Mouse (Mus musculus) neutrophil, adult 5-6 weeks (primary cell): ENCODE measurements around the gene A630001G21Rik. TPM values are rescaled to one million over a fixed set of nuclear protein-coding genes. Genes with fewer than 3 reads are reported as not detected.
A peak's percentile ranks its signal among the peaks of the same experiment; 100 is the strongest.

Source experiments
- ATAC-seq: fragments of 151-379, 151-347 bp; 2 replicates; pipeline ENCODE4 v1.8.0; 2017; ENCODE audit warnings: mild to moderate bottlenecking, moderate TSS enrichment; ENCODE audit not compliant: insufficient number of reproducible peaks, poor library complexity, low FRiP score, severe bottlenecking; ENCODE audit errors: extremely low read depth
- total RNA-seq: library from RNA; stranded (forward); fragments of 200-1000 nt; gene quantifications from 2 replicates; pipeline ENCODE4 v1.2.3, GENCODE M21; 2017

Gene A630001G21Rik
- total RNA-seq, 1 experiment from 2014 or later = 158 TPM

DNA sequence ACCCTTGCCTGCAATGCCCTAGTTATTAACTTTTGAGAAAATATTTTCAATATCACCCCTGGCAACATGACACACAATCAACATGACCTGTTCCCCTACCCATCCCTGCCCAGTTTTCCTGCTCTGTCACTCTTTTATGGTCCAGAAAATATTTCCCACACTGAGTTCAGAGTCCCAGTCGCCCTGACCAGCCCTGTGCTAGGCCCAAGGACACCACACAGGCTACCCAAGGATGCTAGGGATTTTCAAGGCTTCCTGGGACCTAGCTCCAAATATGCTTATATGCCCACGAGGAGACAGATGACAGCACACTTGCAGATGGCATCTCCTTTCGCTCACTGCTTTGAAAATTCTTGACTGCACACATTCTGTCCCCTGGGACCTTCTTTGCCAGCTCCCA lies 569 bp upstream of the A630001G21Rik start:
- ATAC-seq = no peak

DNA sequence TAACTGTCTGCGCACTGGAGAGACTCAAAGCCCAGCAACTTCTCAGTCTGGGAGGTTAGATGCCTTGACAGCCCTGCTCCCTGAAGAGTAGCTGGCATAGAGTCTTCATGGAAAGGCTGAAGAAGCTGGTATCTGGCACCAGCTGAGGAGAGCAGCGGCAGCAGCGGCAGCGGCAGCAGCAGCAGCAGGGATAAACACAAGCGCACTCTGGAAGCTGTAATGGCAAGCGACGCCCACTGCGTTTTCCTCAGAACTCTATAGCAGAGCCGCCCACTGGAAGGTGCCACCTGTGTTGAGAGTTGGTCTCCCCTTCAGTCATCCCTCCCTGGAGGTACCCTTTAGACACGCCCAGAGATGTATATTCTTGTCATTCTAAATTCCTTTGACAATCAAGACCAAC lies 2.3 kb downstream of the A630001G21Rik start:
- ATAC-seq = no peak

DNA sequence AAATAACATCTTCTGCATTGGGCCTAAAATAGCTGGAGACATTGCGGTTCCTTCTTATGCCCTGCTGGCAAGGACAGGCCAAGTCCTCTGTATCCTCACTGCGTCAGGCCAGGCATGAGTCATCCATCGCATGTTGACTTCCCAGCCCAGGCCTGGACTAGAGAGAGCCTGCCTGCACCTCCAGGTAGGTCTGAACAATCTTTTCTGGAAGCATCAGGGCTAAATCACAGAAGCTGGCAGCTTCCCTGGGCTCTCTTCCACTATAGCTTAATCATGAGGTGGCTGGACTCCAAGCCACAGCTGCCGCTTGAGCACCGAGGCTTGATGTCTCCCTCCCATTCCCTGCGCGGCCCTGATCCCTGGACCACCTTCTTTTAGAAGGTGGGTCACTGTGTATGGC lies 3.3 kb downstream of the A630001G21Rik start:
- ATAC-seq = no peak

DNA sequence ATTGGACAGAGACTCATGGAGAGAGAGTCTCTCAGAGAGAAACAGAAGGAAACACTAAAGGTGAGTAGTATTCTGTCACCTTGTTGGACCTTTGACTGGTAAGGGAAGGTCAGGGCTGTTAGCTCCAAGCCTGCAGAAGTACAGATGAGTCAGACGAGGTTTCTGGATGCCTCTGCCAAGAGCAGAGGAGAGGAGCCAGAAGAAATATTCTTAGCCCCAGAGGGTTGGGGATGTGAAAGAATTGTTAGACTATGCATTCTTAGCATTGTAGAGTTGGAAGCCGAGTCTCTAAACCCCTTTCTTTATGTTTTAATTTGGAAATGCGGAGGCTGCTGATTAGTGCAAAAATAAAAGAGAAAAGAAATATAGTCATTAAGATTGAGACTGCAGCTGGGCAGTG lies 6.5 kb downstream of the A630001G21Rik start:
- no peak for ATAC-seq

DNA sequence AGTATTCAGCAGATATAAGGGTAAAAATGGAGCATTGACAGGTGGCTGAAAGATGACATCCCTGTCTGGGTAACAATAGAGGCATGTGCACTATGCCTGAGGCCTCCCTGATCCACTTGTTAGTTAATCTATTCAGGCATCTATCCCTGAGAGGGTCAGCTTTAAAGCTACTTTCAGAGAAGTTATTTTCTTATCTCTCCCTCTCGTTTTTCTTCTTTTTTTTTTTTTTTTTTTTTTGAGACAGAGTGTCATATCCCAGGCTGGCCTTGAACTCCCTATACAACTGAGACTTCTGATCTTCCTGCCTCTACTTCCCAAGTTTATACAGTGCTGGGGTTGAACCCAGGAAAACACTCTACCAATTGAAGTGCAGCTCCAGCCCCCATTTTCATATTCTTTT lies 10.7 kb downstream of the A630001G21Rik start:
- ATAC-seq = no peak

DNA sequence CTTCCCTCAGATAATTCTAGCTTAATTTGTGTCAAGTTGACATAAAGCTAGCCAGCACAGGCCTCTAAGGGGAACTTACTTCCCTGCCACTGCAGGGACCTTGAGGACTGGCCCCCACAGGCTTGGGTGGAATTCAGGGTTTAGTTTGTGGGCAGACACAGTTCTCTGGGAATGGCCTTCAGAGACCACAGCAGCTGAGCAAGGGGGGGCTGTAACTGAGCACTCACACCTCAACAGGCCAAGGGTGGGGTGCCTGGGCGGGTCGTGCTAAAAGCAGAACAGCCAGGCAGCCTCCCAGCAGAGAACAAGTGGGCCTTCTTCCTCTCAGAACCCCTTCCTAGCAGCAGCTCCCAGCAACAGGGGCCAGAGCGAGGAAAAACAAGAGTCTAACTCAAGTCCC lies 12.3 kb downstream of the A630001G21Rik start:
- ATAC-seq = no peak

DNA sequence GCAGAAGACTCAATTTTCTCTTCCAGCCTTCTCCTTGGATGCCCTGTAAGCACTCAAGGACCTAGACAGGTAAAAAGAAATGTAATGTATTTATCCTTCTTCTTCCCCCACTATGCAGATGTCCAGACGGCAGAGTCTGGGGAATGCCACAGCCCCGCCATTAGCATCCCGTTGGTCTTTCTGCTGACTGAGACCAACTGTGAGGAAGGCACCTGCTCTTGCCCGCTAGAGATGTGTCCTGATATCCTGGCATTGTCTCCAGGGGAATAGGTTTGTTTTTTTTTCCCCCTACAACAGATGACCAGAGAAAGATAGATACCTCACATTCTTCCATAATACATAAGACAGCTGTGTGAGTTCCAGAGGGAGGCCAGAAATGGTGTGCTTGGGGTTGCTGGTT lies 14.2 kb downstream of the A630001G21Rik start:
- no peak for ATAC-seq

DNA sequence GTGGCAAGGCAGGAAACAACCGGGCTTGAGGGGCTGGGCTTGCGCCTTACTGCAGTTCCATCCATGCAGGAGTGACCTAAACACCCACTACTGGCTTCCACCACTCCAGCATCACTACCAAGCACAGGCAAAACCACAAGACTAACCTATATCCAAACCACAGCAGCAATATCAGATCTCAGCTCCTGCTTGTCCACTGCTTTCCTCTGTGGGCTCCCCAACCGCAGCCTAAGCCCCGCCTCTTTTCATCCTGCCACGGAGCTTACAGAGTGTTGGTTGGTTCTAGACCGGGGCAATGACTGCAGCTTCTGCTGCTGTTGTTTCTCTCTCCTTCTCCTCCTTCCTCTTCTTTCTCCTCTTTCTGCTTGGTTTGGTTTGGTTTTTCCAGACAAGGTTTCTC lies 15.1 kb downstream of the A630001G21Rik start:
- no peak for ATAC-seq

DNA sequence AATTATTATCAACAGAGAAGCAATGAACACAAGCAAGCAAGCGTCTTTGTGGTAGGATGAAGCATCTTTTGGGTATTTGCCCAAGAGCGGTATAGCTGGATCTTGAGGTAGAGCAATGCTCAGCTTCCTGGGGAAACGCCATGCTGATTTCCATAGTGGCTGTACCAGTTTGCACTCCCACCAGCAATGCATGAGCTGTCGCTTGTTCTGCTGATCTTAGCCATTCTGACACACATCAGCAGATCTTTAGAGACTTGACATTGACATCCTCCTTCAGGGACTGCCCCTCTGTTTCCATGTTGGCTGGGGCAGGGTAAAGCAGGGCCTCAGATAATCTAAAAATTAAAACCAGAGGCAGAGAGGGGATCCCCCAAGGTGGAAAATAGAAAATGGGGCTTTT lies 16.8 kb downstream of the A630001G21Rik start:
- no peak for ATAC-seq

DNA sequence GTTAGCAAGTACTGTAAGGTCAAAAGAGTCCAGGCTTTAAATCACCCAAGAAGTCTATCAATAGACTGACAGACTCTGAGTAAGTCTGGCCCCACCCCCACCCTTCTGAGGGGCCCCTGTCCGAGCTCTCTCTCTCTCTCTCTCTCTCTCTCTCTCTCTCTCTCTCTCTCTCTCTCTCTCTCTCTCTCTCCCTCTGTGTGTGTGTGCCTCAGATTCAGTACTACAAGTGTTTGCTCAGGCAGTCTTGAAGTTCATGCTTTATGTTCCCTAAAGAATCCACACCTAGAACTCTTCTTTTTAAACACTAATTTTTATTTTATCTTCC lies 19.5 kb downstream of the A630001G21Rik start:
- ATAC-seq = no peak

DNA sequence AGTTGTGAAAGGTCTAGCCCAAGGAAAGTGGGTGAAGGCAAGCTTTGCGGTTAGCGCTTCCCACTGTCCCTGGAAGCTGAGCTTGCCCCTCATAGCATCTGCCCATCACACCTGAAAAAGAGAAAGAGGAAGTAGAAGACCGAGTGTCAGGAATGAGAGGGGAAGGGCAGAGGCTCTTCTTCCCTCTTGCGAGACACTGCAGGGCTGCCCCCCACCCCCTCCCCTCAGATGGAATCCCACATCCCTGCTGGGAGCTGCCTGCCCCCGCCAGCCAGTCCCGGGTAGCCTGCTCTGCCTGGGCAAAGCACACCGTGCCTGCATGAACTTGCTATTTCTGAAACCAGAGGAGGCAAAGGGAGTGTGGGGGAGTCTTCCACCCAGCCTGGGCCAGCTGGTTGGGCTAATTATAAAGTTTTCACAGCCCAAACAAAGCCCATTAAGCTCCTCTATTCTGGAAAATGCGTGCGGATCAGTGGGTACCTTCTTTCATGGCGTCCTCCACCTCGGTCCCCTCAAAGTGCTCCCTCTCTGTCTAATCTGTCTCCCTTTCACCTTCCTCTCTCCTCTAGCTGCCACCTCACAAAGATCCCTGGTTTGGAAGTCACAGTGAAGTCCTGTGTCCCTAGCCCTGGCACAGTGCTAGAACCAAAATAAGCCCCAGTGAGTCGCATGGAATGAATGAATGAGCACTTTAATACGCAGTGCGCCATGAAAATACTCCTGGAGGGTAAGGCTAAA lies 20.0 kb downstream of the A630001G21Rik start:
- ATAC-seq = peak; percentile 53; the same call in 1 of the 2 replicates

DNA sequence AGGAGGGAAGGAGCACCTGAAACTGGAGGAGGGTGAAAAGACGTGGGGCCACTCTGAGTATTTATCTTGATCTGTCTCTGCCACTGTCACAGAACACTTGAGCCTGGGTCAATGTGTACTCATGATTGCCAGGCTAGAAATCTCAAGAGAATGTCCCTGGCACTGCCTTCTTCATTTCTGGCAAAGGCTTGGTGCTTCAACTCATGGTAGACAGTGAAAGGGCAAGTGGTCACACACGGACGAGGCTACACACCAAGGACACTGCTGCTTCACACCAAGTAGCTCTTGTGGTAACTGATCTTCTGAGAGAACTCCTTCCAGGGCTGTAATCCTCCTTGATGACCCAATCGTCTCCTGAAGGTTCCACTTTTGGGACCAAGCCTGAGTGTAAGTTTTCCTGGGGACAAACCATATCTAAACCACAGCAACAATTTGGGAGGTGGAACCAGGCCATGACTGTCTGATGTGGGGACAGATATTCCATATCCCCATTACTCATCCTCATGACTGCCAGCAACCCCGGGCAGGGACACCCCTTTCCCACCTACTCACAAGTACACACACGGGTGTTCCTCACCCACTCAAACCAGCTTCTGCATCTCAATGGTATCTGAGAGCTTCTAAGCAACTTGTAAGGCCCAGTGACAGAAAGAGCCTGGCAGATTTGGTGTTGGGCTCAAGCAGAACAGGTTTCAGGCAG lies 20.8 kb downstream of the A630001G21Rik start:
- no peak for ATAC-seq

DNA sequence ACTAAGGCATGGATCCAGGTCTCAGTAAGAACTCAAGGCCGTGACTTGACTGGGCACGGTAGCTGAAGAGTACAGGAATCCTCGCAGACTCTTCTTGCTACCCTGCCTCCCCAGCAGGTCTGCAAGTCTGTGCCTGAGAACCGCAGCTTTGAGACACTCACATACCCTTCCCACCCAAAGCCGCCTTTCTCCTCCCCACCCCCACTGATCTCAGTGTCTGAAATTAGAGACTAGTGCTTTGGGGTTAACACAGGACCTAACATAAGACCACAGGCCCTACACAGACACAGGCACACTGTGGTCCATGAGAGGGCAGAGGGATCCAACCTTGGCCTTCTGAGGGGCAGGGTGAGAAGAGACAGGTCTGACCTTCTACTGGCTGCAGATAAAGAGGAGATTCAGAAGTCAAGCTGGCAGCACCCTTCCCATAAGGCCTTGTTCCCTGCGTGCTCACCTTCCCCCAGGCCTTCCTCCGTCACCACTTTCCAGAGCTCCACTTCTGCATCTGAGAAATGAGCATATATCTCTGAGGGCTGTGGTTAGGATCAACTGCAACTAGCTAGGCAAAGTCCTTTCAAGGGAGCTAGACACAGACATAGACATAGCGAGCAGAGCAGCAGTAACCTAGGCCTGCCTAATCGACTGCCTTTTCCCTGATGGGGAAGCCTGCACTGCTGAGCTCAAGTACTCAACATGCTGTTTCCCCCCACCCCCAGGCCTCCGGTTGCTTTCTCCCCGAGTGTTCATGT lies 26.3 kb downstream of the A630001G21Rik start:
- ATAC-seq = no peak

DNA sequence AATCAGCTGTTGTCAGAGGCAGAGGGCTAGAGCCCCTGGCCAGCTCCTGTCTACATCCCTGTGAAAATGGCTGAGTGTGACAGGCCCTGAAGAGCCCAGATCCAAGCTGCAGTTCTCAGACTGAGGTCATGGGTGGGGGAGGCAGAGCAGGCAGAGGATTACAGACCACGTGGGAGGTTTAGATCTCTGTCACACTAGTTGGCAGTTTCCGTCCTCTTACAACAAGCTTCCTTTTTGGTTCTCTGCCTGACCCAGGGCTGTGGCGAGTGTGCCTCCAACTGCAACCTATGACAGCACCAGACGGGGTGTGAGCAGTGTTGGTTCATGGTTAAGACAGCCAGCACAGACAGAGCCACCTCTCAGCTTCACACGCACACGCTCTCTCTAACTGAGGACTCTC lies 26.9 kb downstream of the A630001G21Rik start:
- ATAC-seq = peak; percentile 80

DNA sequence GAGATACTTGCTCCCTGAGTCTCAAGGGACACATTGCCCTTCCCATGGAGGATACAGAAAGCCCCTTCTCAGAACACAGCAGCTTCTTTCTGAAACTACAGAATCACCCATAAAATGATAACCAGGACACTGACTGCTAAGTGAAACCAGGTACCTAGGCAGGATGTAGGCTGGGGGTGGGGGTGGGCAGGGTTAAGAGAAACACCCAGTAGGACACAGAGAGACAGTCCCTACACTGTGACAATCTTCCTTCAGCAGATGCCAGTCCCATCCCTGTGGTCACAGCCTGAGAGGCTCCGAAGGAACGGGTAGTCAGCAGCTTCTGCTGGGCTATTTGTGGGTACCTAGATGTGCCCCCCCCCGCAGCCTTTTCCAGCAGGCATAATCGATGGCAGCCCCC lies 27.8 kb downstream of the A630001G21Rik start:
- no peak for ATAC-seq

DNA sequence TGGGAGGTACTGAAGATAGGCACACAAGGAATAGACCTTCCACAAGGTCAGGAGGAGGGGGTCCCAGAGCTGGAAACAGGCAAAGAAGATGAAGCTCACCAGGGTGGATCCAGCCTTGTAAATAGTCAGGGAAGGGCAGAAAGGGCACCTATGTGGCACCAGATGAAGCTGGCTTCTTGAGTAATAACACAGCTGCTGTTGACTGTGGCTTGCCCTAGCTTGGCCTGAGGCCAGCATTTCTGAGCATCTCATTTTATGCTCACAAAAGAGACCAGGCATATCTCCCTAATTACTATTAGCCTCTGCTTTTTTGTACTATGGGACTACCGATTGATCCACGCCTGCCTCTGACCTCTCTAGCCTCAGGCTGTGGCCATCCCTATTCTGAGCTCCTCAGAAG lies 28.6 kb downstream of the A630001G21Rik start:
- ATAC-seq = no peak

DNA sequence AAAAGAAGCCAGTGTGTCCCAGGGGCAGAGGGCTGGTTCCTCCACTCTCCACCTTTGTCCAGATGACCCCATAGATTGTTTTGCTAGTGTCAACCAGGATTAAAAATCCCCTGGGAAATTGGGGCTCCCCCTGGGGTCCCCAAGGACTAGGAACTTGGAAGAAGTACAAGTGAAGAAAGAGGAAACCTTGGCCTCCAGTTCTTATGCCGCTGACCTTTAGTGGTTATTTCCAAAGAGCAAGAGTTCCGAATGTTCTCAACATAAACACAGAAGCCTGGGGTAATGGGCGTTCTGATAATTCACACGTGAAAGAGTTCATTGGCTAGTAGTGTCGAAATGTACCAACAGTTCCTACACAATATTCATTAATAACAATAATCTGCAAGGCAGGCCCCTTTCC lies 31.9 kb downstream of the A630001G21Rik start:
- no peak for ATAC-seq

DNA sequence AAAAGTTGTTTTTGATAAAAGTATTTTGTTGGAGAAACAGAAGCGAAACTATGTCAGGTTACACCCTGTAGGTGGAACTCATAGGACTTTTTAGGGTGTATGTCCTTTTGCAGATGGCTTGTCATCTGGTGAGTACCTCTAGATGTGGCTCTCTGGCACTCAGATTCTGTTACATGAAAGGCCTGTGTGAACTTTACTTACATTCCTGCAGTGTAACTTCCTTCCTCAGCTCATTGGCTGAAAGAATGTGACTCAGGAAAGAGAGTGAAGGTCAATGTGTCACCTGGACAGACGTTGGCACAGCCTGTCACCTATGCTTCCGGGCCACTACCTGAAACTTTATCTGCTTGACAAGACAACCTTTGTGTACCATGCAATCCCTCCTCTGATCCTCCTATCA lies 33.9 kb downstream of the A630001G21Rik start:
- no peak for ATAC-seq

DNA sequence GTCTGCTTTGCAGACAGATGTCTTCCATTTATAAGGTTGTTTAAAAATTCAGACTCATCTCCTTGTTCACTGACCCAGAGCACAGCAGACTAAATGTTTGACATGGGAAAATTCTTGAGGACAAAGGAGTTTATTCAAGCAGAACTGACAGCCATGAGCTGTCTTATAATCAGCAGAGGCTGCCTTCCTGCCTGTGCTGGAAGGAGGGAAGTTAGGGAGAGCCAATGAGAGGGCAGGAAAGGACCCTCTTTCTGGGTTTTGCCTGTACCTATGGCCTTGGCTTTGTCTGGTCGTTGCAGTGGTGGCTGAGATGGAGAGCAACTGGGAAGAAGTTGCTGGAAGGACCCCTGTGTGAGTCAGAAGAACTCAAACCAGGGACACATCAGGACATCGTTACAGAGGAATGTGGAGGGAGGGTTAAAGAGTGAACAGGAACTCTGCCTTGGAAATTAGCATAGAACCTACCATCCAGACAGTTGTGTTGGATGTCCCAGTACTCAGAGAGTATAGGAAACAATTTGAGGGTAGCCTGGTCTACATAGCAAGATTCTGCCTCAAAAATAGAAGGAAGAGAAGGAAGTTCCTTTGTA lies 35.4 kb downstream of the A630001G21Rik start:
- no peak for ATAC-seq

DNA sequence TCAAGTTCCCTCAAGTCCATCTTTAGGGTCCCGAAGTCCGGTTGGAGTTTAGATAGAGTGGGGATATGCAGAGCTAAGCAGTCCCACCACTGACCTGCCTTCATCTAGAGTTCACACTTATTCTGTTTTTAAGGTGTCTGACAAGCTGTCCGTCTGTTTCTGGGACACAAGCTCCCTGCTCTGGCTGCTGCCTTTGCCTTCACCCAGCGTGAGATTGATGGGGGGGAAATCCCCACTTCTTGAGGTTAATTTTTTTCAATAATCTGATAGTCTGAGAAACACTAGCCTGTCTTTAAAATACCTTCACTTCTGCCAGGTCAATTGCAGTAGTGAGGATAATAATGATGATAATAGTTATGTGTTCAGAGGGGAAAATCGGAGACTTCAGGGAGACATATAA lies 36.1 kb downstream of the A630001G21Rik start:
- no peak for ATAC-seq
